Mouse (Mus musculus) kidney, adult 10 weeks (tissue): ENCODE measurements around the gene Xylt1. TPM values are rescaled to one million over a fixed set of nuclear protein-coding genes. Genes with fewer than 3 reads are reported as not detected.

ENCODE experiments used
- polyA plus RNA-seq: library from polyadenylated mRNA; stranded (reverse); fragments of 350-450 nt; fragmentation: Illumina TruSeq; extraction: RNeasy Lipid Tissue Mini Kit (QIAGEN cat#74804); gene quantifications from one replicate; pipeline ENCODE4 v1.2.3, GENCODE M21; 2014; ENCODE audit warnings: low read depth, low replicate concordance

Gene Xylt1
- 7.0 TPM for polyA plus RNA-seq

GRCm38 (mm10) chr7:117380418-117381187 lies at the start of gene Xylt1:
Gene Xylt1 (plus strand): TSS chr7:117380979.

